Mouse (Mus musculus) forebrain, postnatal 0 days (tissue): ENCODE measurements around the gene Eva1b. TPM values are rescaled to one million over a fixed set of nuclear protein-coding genes. Genes with fewer than 3 reads are reported as not detected.

Source experiments
- ATAC-seq: fragments of 200-750 bp; cut with Nextera tagmentation; 2 replicates; pipeline ENCODE4 v1.8.0; 2017; ENCODE audit warnings: mild to moderate bottlenecking, moderate library complexity
- DNase-seq: peaks from one replicate; pipeline ENCODE4 v3.0.0-alpha.2; 2015
- H3K27ac ChIP-seq: fragments of 300-500 bp; sonication (generic); 2 replicates; pipeline ENCODE4 v1.5.1; 2014; ENCODE audit warnings: low read depth, mild to moderate bottlenecking, antibody characterized with exemption, low read length, moderate library complexity, mixed read lengths
- H3K27me3 ChIP-seq: fragments of 300-500 bp; sonication (generic); 2 replicates; pipeline ENCODE4 v1.6.1; 2014; ENCODE audit warnings: mild to moderate bottlenecking, low read length, mixed read lengths; ENCODE audit not compliant: insufficient read depth
- H3K36me3 ChIP-seq: fragments of 300-500 bp; sonication (generic); 2 replicates; pipeline ENCODE4 v1.6.1; 2014; ENCODE audit warnings: mild to moderate bottlenecking, moderate library complexity; ENCODE audit not compliant: insufficient read depth
- H3K4me1 ChIP-seq: fragments of 300-500 bp; sonication (generic); 2 replicates; pipeline ENCODE4 v1.6.1; 2014; ENCODE audit warnings: antibody characterized with exemption; ENCODE audit not compliant: insufficient read depth
- H3K4me2 ChIP-seq: fragments of 300-500 bp; sonication (generic); 2 replicates; pipeline ENCODE4 v1.6.1; 2014; ENCODE audit warnings: low read depth, mild to moderate bottlenecking, moderate library complexity
- H3K4me3 ChIP-seq: fragments of 300-500 bp; sonication (generic); 2 replicates; pipeline ENCODE4 v1.5.1; 2014; ENCODE audit warnings: low read depth, low read length, mixed read lengths
- H3K9ac ChIP-seq: fragments of 300-500 bp; sonication (generic); 2 replicates; pipeline ENCODE4 v1.6.1; 2014; ENCODE audit warnings: mild to moderate bottlenecking
- H3K9me3 ChIP-seq: fragments of 300-500 bp; sonication (generic); 2 replicates; pipeline ENCODE4 v1.6.1; 2016; ENCODE audit warnings: low read length
- CTCF ChIP-seq: sonication (generic); IDR thresholded peaks from 2 replicates; pipeline ENCODE4 v1.5.1; 2016; ENCODE audit warnings: antibody characterized with exemption, control low read depth, low read depth
- WGBS: fragments of 180-500 bp; shearing (Covaris S2); extraction: QIAGEN DNeasy Blood & Tissue Kit; methylation state at CpG from one replicate; pipeline ENCODE4 v1.1.7; 2014; 5-methylcytosine and 5-hydroxymethylcytosine counted together
- polyA plus RNA-seq: library from polyadenylated mRNA; unstranded; fragments of >200 nt; fragmentation: Nextera tagmentation; extraction: Ambion mirVana; gene quantifications from 2 replicates; pipeline ENCODE4 v1.2.1, GENCODE M21; 2015
- total RNA-seq: library from RNA; depleted of rRNA; stranded (reverse); fragments of >200 nt; gene quantifications from 2 replicates; pipeline ENCODE4 v1.2.3, GENCODE M21; 2014

Gene Eva1b
- total and polyA plus RNA-seq, 2 experiments from 2014 or later = 10.6 to 12.9 TPM

- H3K4me2 ChIP-seq = peak overlapping the region; percentile 77
- H3K36me3 ChIP-seq = no peaks in the 10 kb centered on the region
- H3K9me3 ChIP-seq = no peaks in the 10 kb centered on the region
- H3K27me3 ChIP-seq = peaks cover 30% of the 10 kb centered on the region
- H3K4me3 ChIP-seq = peak overlapping the region; percentile 46
- DNase-seq = no peak
- no peak for ATAC-seq
- peaks cover 2% of the 10 kb centered on the region; the same call in 1 of the 2 replicates for H3K4me1 ChIP-seq
- no peak for TF ChIP-seq CTCF
- H3K9ac ChIP-seq = peak overlapping the region; percentile 46
- 32% methylated on average over 42 of the region's 42 CpGs for WGBS
- no peak overlapping the region for H3K27ac ChIP-seq
Observed at GRCm38 (mm10) chr4:126149041-126149676, 1.6 kb downstream of the Eva1b start.

DNA sequence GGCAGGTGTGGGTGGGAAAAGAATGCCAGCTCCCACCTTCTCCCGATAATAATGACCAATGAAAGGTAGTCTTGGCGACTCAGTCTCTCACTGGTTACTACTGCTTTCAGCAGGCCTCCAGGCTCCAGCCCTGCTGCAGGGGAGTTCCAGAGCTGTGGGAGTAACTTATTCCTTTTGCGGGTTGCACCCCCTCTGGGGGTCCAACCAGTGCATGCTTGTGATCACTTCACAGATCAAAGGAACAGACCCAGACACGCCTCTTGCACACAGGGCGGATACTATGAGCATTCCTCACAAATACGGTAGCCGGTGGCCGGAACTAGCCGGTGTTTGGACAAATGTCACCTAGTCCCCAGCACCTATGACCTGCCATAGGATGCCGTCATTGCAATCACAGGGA lies 2.3 kb downstream of the Eva1b start:
- no peaks in the 10 kb centered on the region for H3K9me3 ChIP-seq
- no peak overlapping the region for H3K9ac ChIP-seq
- no peak overlapping the region for H3K4me3 ChIP-seq
- H3K4me2 ChIP-seq = no peak overlapping the region
- no peaks in the 10 kb centered on the region for H3K36me3 ChIP-seq
- H3K27ac ChIP-seq = no peak overlapping the region
- TF ChIP-seq CTCF = no peak
- peaks cover 30% of the 10 kb centered on the region for H3K27me3 ChIP-seq
- 68% methylated on average over 10 of the region's 10 CpGs for WGBS
- ATAC-seq = no peak
- H3K4me1 ChIP-seq = peaks cover 2% of the 10 kb centered on the region; the same call in 1 of the 2 replicates
- no peak for DNase-seq

GRCm38 (mm10) chr4:126150297-126150948 lies 2.9 kb downstream of the Eva1b start:
- ATAC-seq = 0 out of 2 replicates have a peak, but pooled peaks have one; percentile 21
- DNase-seq = no peak
- peaks cover 2% of the 10 kb centered on the region; the same call in 1 of the 2 replicates for H3K4me1 ChIP-seq
- no peaks in the 10 kb centered on the region for H3K36me3 ChIP-seq
- H3K4me2 ChIP-seq = no peak overlapping the region
- WGBS = 67% methylated on average over 16 of the region's 16 CpGs
- no peak for TF ChIP-seq CTCF
- no peak overlapping the region for H3K9ac ChIP-seq
- peaks cover 30% of the 10 kb centered on the region for H3K27me3 ChIP-seq
- H3K27ac ChIP-seq = no peak overlapping the region
- no peak overlapping the region for H3K4me3 ChIP-seq
- no peaks in the 10 kb centered on the region for H3K9me3 ChIP-seq

GRCm38 (mm10) chr4:126150949-126151320 lies 3.4 kb downstream of the Eva1b start:
- H3K4me3 ChIP-seq = no peak overlapping the region
- no peak overlapping the region for H3K9ac ChIP-seq
- H3K27ac ChIP-seq = no peak overlapping the region
- H3K36me3 ChIP-seq = no peaks in the 10 kb centered on the region
- DNase-seq (no peak), ATAC-seq (no peak)
- H3K4me1 ChIP-seq = peaks cover 2% of the 10 kb centered on the region; the same call in 1 of the 2 replicates
- peaks cover 30% of the 10 kb centered on the region for H3K27me3 ChIP-seq
- H3K9me3 ChIP-seq = no peaks in the 10 kb centered on the region
- 88% methylated on average over 6 of the region's 6 CpGs for WGBS
- H3K4me2 ChIP-seq = no peak overlapping the region
- no peak for TF ChIP-seq CTCF

DNA sequence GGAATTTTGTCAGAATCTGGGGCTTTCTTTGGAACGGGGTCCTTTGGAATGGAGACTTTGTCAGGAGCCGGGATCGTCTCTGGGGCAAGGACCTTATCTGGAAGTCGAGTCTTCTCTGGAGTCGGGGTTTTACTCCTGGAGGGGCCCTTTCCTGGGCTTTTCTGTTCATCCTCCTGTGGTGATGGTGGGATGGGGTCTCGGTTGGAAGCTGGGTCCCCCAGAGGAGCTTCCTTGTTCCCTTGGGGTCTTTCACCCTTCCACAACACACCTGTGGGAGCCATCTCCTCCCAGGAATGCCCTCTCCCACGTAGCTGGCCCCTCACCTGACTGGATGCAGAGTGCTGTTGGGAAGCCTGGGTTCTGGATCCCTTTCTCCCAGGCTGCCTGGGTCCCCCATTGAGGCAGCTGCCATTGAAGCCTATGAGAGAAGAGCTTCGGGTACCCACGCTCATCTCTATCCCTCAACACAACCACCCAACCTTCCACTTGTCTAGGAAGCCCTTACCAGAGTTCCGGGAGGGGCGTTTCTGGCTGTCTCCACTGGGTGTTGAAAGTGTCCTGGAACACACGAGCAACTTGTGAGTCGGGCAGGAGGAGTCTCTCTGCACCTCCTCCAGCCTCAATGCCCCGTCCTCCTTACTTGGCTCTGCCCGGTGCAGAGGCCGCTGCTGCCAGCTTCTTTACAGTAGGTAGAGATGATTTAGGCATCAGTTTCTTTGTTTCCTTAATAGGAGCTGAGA lies 4.3 kb downstream of the Eva1b start:
- WGBS = 84% methylated on average over 16 of the region's 16 CpGs
- no peak for TF ChIP-seq CTCF

GRCm38 (mm10) chr4:126152864-126153263 lies 5.3 kb downstream of the Eva1b start:
- peaks cover 2% of the 10 kb centered on the region; the same call in 1 of the 2 replicates for H3K4me1 ChIP-seq
- H3K27ac ChIP-seq = no peak overlapping the region
- no peak for ATAC-seq
- no peak overlapping the region for H3K4me3 ChIP-seq
- H3K4me2 ChIP-seq = no peak overlapping the region
- no peak for DNase-seq
- H3K27me3 ChIP-seq = peaks cover 24% of the 10 kb centered on the region
- no peaks in the 10 kb centered on the region for H3K36me3 ChIP-seq
- TF ChIP-seq CTCF = no peak
- no peaks in the 10 kb centered on the region for H3K9me3 ChIP-seq
- no peak overlapping the region for H3K9ac ChIP-seq
- 54% methylated on average over 14 of the region's 14 CpGs for WGBS

More for the DNA sequence above, 4.3 kb downstream of the Eva1b start:
- DNase-seq = no peak
- H3K9me3 ChIP-seq = no peaks in the 10 kb centered on the region
- no peak overlapping the region for H3K4me2 ChIP-seq
- no peak overlapping the region for H3K4me3 ChIP-seq
- H3K27me3 ChIP-seq = peaks cover 30% of the 10 kb centered on the region
- H3K9ac ChIP-seq = no peak overlapping the region
- H3K4me1 ChIP-seq = peaks cover 2% of the 10 kb centered on the region; the same call in 1 of the 2 replicates
- no peaks in the 10 kb centered on the region for H3K36me3 ChIP-seq
- no peak for ATAC-seq
- no peak overlapping the region for H3K27ac ChIP-seq
